Mouse (Mus musculus): Measurements from ENCODE around the gene Vat1l. TPM values are rescaled to one million over a fixed set of nuclear protein-coding genes. Genes with fewer than 3 reads are reported as not detected.

Gene Vat1l
- polyA plus RNA-seq, 1 experiment, result not detected

DNA sequence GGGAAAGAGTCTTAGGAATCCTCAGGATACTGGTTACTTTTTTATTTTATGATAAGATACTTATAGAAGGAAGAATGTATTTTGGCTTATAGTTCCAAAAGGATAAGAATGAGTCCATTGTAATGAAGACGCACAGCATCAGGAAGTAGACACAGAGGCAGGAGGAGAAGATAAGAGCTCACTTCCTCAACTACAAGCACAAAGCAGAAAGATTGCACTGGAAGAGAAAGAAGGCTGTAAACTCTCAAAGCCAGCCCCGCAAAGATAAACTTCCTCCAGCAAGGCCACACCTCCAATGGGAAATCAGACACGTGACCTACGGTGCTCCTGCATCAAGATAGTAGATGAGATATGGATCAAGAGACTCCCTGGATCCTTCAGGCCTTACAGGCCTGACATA lies 182.1 kb downstream of the Vat1l start:
- H3K27ac ChIP-seq (ENCODE audit: control insufficient read depth, insufficient read depth, low read depth, low read length, poor library complexity), result no peak overlapping the region
- 2% methylated on average over 4 of the region's 4 CpGs for WGBS
- H3K4me1 ChIP-seq (ENCODE audit: control insufficient read depth, insufficient read depth, low read length), result no peaks in the 10 kb centered on the region
- H3K4me3 ChIP-seq (replicated peaks; ENCODE audit: control insufficient read depth, low read depth, low read length), result no peak overlapping the region
- TF ChIP-seq CTCF (IDR thresholded peaks at IDR 0.05; ENCODE audit: control insufficient read depth, insufficient read depth, low read length) (no peak), POLR2A (IDR thresholded peaks at IDR 0.05; ENCODE audit: borderline replicate concordance, control insufficient read depth, low read depth, low read length) (no peak)

DNA sequence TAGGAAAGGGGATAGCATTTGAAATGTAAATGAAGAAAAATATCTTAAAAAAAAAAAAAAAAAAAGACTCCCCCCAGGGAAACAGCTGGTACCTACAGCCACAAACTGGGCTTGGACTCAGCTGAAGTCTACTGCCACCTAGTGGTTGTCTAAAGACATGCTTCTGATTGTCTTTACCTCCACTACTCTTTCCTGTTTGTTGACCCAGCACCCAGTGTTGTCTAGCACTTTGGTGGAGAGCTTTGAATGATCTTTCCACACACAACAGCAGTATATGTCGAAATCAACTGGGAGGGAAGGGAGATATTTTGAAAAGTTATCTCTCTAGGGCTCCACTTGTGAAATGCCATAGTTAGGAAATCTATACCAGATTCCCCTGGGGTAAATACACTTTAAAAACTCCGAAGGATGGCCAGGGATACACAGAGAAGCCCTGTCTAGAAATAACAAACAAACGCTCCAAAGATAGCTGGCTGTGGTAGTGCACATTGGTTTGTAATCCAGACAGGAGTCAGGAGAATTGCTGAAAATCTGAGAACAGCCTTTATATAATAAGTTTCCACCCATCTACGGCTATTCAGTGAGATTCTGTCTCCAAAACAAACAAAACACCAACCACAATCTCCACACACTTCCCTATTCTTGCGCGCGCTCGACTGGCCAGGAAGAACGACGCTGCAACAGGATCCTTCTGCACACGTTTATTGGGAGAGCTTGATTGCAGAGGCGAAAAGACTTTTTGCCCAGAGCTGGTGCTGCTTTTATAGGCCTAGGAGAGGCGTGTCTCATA lies 185.2 kb downstream of the Vat1l start:
- Histone ChIP-seq H3K4me1 (ENCODE audit: control insufficient read depth, insufficient read depth, low read length) (no peaks in the 10 kb centered on the region), H3K4me3 (replicated peaks; ENCODE audit: control insufficient read depth, low read depth, low read length) (no peak overlapping the region), H3K27ac (ENCODE audit: control insufficient read depth, insufficient read depth, low read depth, low read length, poor library complexity) (no peak overlapping the region)
- TF ChIP-seq POLR2A (IDR thresholded peaks at IDR 0.05; ENCODE audit: borderline replicate concordance, control insufficient read depth, low read depth, low read length) (no peak), CTCF (IDR thresholded peaks at IDR 0.05; ENCODE audit: control insufficient read depth, insufficient read depth, low read length) (peak; percentile 39)
- 16% methylated on average over 12 of the region's 13 CpGs for WGBS

DNA sequence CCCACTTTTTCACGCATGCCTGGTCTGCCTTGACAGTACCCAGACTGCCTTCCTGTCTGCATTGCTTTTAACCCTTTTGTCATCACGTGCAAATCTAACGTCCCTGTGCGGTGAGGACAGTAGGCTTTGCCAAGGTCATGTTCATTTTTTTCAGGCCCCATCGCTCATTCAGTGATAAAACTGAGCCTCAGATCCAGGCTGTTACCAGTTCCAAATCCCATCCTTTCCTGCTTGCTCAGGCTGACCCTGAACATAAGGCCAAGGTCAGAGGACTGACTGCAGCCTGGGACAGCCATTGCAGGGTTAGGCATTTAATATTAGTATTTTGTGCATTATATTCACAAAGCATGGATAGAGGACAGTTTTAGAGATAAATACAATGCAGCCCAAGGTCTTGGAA lies 192.9 kb downstream of the Vat1l start:
- Histone ChIP-seq H3K27ac (ENCODE audit: control insufficient read depth, insufficient read depth, low read depth, low read length, poor library complexity) (no peak overlapping the region), H3K4me3 (replicated peaks; ENCODE audit: control insufficient read depth, low read depth, low read length) (no peak overlapping the region), H3K4me1 (ENCODE audit: control insufficient read depth, insufficient read depth, low read length) (no peaks in the 10 kb centered on the region)
- WGBS, result 85% methylated on average over 5 of the region's 5 CpGs
- TF ChIP-seq CTCF (IDR thresholded peaks at IDR 0.05; ENCODE audit: control insufficient read depth, insufficient read depth, low read length), result no peak
- no peak for TF ChIP-seq POLR2A (IDR thresholded peaks at IDR 0.05; ENCODE audit: borderline replicate concordance, control insufficient read depth, low read depth, low read length)

DNA sequence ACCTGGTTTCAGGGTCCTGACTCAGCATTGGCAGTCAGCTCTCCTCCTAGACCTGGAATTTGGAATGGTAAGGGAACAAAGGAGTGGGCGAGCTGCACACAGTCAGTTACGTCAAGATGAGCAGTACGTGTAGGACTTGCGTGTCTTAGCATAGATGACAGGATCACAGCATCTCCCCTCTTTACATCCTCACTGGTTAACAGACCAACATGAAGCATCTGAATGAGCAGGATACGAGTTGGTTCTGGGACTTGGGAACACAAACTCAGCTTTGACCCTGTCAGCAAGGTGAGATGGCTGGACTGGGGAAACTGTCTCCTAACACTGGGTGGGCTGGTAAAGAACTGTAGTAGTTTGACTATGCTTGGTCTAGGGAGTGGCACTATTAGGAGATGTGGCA lies 193.9 kb downstream of the Vat1l start:
- no peaks in the 10 kb centered on the region for H3K4me1 ChIP-seq (ENCODE audit: control insufficient read depth, insufficient read depth, low read length)
- 94% methylated on average over 5 of the region's 5 CpGs for WGBS
- H3K27ac ChIP-seq (ENCODE audit: control insufficient read depth, insufficient read depth, low read depth, low read length, poor library complexity), result no peak overlapping the region
- TF ChIP-seq CTCF (IDR thresholded peaks at IDR 0.05; ENCODE audit: control insufficient read depth, insufficient read depth, low read length), result no peak
- no peak for TF ChIP-seq POLR2A (IDR thresholded peaks at IDR 0.05; ENCODE audit: borderline replicate concordance, control insufficient read depth, low read depth, low read length)
- H3K4me3 ChIP-seq (replicated peaks; ENCODE audit: control insufficient read depth, low read depth, low read length), result no peak overlapping the region

DNA sequence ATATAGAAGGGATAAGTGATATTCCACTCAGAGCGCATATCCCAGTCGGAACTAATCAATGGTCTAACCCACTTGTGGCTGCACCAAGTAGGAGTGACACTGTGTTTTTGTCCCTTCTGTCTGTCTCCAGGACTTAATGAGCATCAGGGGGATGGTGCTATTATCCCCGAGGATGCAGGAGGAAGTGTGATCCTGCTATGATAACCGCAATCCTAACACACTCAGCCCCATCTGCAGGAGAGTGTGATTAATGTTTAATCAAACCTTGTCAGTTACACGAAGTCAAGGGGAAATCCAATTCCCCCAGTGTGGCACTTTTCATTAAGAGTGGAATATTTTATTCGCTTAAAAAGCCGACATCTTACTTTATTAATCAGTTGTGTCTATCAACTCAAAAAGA lies 196.3 kb downstream of the Vat1l start:
- 69% methylated on average over 7 of the region's 7 CpGs for WGBS

DNA sequence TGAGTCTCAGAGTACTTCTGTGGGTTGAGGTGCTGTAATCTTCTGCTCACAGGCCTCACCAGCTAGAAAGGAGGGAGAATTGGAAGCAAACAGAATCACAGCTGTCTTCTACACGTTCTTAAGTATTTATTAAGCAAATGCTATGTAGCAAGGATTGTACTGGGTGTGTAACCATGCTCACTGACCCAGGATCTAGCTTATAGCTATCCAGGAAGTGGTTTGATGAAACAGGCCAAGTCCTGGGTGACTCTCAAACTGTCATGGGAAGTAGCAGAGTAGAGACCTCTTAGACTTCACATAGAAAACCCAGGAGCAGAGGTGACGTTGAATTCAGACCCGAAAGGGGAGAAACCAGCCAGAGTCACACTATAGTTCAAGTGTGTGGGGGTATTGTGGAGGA lies 206.0 kb downstream of the Vat1l start:
- TF ChIP-seq CTCF (IDR thresholded peaks at IDR 0.05; ENCODE audit: control insufficient read depth, insufficient read depth, low read length), result no peak
- no peak for TF ChIP-seq POLR2A (IDR thresholded peaks at IDR 0.05; ENCODE audit: borderline replicate concordance, control insufficient read depth, low read depth, low read length)
- 39% methylated on average over 3 of the region's 3 CpGs for WGBS
- no peak overlapping the region for H3K4me3 ChIP-seq (replicated peaks; ENCODE audit: control insufficient read depth, low read depth, low read length)
- H3K4me1 ChIP-seq (ENCODE audit: control insufficient read depth, insufficient read depth, low read length), result no peaks in the 10 kb centered on the region; the same call in 1 of the 2 replicates
- H3K27ac ChIP-seq (ENCODE audit: control insufficient read depth, insufficient read depth, low read depth, low read length, poor library complexity), result no peak overlapping the region

More for the DNA sequence above, 196.3 kb downstream of the Vat1l start:
- TF ChIP-seq POLR2A (IDR thresholded peaks at IDR 0.05; ENCODE audit: borderline replicate concordance, control insufficient read depth, low read depth, low read length), result no peak
- TF ChIP-seq CTCF (IDR thresholded peaks at IDR 0.05; ENCODE audit: control insufficient read depth, insufficient read depth, low read length), result no peak
- H3K4me3 ChIP-seq (replicated peaks; ENCODE audit: control insufficient read depth, low read depth, low read length), result no peak overlapping the region
- no peak overlapping the region for H3K27ac ChIP-seq (ENCODE audit: control insufficient read depth, insufficient read depth, low read depth, low read length, poor library complexity)
- no peaks in the 10 kb centered on the region for H3K4me1 ChIP-seq (ENCODE audit: control insufficient read depth, insufficient read depth, low read length)

DNA sequence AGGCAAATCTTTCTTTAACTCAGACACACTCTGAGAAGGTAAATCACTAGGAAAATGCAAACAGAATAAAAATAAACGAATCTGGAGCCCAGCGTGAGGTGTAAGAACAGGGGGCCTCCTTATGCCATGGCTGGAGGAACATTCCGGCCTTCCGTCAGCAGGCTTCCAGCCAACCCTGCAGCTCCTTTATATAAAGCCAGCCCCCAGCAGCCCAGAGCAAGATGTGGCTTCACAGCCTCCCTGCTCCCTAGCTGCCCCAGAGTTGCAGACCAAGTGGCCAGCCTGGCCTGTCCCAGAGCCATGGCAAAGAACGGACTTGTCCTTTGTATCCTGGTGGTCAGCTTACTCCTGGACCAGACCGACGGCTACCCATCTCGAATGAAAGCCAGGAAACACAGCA lies 212.4 kb downstream of the Vat1l start, which contains the start of gene Clec3a:
Clec3a (plus strand) TSS at position 301 of the 400 bp plus-strand sequence.
- Histone ChIP-seq H3K4me1 (ENCODE audit: control insufficient read depth, insufficient read depth, low read length) (no peaks in the 10 kb centered on the region; the same call in 1 of the 2 replicates), H3K27ac (ENCODE audit: control insufficient read depth, insufficient read depth, low read depth, low read length, poor library complexity) (no peak within 1 kb of the TSS), H3K4me3 (replicated peaks; ENCODE audit: control insufficient read depth, low read depth, low read length) (peak within 1 kb of the TSS; percentile 20)
- TF ChIP-seq POLR2A (IDR thresholded peaks at IDR 0.05; ENCODE audit: borderline replicate concordance, control insufficient read depth, low read depth, low read length) (no peak), CTCF (IDR thresholded peaks at IDR 0.05; ENCODE audit: control insufficient read depth, insufficient read depth, low read length) (no peak)
- 81% methylated on average over 8 of the region's 8 CpGs for WGBS

DNA sequence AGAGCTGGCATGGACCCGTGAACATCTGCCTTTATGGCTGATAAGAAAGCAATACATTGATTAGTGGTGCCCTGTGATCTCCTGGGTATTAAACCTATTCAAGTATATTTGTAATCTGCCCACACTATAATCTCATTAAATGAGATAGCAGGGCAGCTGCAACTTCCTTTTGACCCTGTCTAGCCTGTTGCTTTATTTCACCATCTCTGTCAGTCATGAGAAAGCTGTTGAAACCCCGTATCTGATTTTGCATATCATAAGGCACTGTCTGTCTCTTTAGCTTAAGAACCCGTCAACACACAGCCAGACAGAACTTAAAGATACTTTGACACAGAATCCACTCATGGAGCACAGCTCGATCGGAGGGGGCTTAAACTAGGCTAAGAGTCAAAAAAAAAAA lies 213.1 kb downstream of the Vat1l start:
- 52% methylated on average over 5 of the region's 5 CpGs for WGBS
- H3K4me1 ChIP-seq (ENCODE audit: control insufficient read depth, insufficient read depth, low read length), result no peaks in the 10 kb centered on the region; the same call in 1 of the 2 replicates
- H3K4me3 ChIP-seq (replicated peaks; ENCODE audit: control insufficient read depth, low read depth, low read length), result no peak overlapping the region
- H3K27ac ChIP-seq (ENCODE audit: control insufficient read depth, insufficient read depth, low read depth, low read length, poor library complexity), result no peak overlapping the region
- TF ChIP-seq POLR2A (IDR thresholded peaks at IDR 0.05; ENCODE audit: borderline replicate concordance, control insufficient read depth, low read depth, low read length) (no peak), CTCF (IDR thresholded peaks at IDR 0.05; ENCODE audit: control insufficient read depth, insufficient read depth, low read length) (no peak)
